Mouse (Mus musculus) kidney, adult 18-20 months (tissue): ENCODE measurements around the gene Fgr.
"Not testable (repeated sequence)": the region's sequence is repeated elsewhere in the genome, so short reads cannot be mapped to it uniquely, and the experiment has no call there.

Source experiments
- DNase-seq: peaks from one replicate; pipeline ENCODE4 v3.0.0; 2021

The Fgr gene

GRCm38 (mm10) chr4:132997469-132998237 lies 23.8 kb downstream of the Fgr start:
- DNase-seq = no peak

GRCm38 (mm10) chr4:133002896-133003295 lies 29.0 kb downstream of the Fgr start:
- peak; percentile 49 for DNase-seq

- no peak for DNase-seq
Measured at GRCm38 (mm10) chr4:133003316-133004018, 29.6 kb downstream of the Fgr start.

- DNase-seq = peak; percentile 70
Measured at GRCm38 (mm10) chr4:133005233-133005632, 31.3 kb downstream of the Fgr start.

- not testable (repeated sequence) for DNase-seq
Measured at GRCm38 (mm10) chr4:133005885-133006451, 32.1 kb downstream of the Fgr start.

DNA sequence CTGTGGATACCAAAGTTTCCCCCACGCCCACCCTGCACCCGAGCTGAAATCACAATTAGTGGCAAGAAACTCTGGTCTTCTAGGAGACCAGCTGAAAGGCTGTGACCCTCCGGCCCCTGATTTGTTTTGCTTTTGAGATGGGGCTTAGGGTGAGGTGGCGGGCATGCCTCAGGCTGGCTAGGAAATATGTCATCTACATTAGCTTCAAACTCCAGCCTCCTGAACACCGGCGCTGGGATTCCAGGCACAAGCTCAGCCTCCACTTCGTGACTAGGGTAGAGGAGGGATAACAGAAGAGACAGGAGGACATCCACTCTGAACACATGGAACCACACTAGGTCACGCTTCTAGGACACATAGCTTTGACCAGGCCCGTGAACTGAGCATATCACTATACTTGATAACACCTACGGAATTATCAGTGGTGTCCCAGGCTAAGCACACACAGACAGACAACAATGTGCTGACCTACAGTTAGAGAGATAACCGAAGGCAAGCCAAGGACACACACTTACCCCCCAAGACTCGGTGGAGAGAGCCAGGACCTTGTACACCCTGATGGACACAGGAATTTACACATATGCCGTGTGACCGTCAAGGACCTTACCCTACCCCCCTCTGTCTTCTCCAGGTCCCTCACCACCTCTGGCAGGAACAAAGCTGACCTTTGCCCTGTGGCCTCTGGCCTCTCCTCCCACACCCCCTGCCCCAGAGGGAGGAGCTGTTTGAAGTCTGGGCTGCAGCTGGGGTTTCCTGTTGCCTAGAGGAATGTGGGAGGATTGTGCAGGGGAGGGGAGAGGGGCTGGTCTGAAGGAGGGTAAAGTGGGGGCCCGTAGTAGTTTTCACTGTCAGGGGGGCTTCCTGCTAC lies 33.9 kb downstream of the Fgr start:
- peak; percentile 71 for DNase-seq

DNA sequence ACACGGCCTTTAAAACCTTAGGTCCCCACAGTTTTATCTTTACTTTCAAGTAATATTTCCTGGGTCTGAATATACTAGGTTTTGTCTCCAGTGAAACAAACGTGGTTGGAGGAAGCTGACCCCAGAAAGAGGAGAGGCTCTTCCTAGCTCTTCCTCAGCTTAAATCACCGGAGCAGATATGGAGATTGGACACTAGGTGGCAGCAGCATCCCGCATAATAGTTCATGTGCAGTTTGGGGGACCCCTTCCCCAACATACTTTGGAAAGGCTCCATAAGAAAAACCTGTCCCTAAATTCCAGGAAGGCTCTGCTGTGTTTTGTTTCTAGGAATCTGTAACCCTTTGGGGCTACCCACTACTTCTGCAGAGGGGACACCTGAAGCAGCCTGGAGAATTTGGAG lies 35.2 kb downstream of the Fgr start:
- DNase-seq = peak; percentile 64

DNA sequence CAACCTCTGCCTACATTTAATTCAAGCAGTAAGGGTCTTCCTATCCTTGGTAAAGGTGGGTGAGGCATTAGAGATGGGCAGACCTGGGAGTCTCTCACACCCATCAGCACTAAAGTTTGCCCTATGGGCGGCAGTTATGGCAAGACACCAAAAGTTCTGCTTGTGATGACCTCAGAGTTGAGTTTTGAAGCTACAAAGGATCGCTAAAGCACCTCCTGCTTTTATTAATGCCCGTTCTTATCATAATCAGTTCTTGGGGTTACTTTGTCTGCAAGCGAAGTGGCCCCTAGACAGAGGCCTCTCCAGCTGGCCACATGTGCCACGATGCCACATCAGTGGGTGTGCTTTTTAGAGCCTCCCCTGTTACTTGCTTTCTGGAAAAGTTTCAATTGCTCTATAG lies 35.8 kb downstream of the Fgr start:
- no peak for DNase-seq

DNA sequence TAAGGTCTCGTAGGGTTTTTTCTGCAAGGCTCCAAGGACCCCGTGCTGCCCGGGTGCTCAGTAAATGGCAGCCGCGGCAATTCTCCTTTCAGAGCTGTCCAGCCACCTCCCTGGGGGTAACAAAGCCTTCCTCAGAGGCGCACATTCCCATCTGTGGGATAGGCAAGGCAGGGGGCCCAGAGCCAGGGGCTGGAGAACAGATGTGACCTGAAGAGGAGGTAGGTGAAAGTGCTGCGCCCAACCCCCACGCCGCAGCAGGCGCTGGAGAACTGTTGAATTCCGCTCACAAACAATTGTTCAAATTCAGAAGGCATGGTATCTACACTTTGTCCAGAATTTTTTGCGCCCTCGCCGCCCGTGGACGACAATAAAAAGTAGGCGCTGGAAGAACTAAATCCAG lies 36.7 kb downstream of the Fgr start:
- peak; percentile 33 for DNase-seq

- peak; percentile 95 for DNase-seq
Measured at GRCm38 (mm10) chr4:133011028-133011820, 37.3 kb downstream of the Fgr start, which contains the start of gene Ahdc1. Ahdc1 (plus strand) TSS chr4:133011260.

DNA sequence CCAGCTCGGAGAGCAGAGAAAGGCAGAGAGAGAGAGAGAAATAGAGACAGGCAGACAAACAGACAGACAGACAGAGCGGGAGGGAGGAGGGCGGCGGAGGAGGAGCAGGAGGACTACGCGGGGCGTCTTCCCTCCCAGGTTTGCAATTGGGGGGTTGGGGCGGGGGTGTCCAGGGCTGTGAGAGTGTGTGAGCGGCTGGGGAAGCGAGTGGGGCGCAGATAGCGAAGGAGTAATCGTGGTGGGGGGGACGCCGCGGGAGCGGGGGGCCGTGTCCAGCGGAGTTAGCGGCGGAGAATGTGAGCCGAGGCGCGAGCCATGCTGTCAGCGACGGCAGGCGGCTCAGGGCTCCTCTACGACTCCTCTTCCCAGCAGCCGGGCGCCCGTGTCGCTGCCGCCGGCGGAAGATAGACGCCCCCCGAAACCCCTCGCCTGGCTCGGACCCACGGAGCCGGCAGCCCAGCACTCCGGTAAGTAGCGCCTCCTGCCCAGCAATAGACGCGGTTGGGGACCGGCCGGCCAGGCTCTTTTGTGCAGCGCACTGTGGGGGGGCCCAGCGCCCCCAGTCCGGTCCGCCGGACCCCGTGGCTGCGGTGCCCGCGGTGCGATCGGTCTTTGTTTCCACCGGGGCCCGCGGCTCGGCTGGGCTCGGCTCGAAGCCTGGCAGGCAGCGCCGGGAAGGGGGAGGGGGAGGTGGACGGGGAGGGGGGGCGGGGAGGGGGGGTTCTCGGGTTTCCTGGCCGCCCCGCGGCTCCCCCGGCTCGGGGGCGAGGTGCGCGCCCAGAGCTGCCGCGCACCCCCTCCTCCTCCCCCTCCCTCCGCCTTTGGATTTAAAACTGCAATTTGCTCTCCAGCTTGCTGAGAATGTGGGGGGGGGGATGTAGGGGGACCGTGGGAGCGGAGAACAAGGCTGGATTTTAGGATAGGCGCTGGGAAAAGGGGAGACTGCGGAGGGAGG lies 38.2 kb downstream of the Fgr start:
- peak; percentile 65 for DNase-seq

- peak; percentile 68 for DNase-seq
Measured at GRCm38 (mm10) chr4:133012776-133013265, 38.9 kb downstream of the Fgr start.

DNA sequence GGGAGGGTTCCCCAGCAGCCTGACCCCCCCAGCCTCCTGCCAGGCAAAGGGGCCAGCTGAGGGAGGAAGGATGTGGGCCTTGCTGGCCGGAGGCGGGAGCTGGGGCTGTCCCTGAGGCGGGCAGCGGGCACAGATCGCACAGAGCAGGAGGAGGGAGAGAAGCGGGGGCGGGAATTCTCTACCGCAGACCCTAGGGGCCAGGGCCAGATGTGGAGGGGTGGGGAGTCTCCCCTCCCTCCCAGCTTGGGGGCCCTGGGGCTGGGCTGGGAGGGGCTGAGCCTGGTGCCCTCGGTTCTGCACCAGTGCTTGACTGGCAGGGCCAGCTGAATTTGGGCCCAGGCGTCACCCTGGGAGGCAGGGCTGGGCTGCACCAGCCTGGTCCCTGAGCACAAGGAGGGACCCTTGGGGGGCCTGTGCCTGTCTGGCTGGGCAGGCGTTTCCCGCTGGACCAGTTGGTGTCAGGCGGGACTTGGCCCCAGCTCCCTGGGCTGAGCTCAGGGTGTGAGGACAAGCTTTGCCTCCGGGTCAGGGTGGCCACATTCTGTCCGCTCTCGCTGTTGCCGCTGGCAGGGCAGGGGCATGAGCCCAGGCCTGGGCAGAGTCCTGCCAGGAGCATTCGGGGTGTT lies 39.5 kb downstream of the Fgr start:
- DNase-seq = peak; percentile 78

DNA sequence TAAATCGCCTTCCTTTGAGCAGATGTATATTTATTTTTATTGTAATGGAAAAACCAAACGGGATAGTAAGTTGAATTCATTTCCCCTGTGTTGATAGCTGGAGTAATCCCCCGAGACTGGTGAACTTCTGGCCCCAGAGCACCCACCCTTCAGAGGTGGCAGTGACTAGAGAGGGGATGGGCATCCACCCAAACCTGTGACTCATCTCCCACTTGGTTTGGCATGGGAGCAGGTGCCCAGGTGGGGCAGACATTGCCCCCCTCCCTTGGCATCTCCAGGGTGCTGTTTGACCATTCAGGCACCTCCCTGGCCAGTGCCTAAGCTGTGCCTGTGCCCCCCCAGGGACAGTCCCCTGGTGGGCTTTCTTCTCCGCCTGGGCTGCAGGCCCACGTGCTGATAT lies 40.2 kb downstream of the Fgr start:
- DNase-seq = no peak

DNA sequence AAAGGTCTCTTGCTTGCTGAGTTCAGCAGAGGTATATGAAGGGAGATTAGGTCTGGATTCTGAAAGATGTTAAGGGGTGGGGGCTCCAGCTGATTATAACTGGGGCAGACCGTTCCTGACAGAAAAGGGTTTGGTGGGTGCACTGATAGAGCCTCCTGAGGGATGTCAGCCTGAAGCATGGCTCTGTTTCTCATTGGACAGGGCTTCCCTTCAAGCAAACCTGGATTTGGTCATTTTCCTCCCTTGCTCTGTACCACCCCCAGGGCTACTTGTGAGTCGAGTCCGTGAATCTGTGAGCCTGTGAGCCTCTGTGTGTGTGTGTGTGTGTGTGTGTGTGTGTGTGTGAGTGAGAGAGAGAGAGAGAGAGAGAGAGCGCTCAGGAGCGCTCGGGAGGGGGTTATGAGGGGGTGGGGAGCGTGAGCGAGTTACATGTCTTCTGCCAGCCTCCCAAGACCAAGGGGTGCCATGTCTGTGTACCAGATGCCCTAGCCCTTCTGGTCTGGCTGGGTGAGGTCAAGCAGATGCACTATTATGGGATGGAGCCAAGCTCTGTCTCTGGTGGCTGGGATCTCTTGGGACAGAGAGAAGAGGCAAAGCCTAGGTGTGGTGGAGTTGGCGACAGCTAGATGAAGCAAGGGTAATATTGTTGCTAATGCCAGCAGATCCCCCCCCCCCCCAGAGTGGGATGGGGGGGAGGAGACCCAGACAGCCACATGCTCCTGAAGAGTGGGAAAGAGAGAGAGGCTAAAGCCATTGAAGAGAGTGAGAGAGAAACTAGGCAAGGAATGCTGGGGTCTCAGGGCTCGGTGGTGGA lies 41.2 kb downstream of the Fgr start:
- no peak for DNase-seq

- peak; percentile 28 for DNase-seq
Measured at GRCm38 (mm10) chr4:133015710-133016651, 42.1 kb downstream of the Fgr start.

- peak; percentile 35 for DNase-seq
Measured at GRCm38 (mm10) chr4:133016677-133017415, 43.0 kb downstream of the Fgr start.
